Mouse (Mus musculus) urinary bladder, postnatal 10 days (tissue): ENCODE results near the gene Stat2.
"Not testable (repeated sequence)": the region's sequence is repeated elsewhere in the genome, so short reads cannot be mapped to it uniquely, and the experiment has no call there.

Experiments
- DNase-seq: peaks from one replicate; pipeline ENCODE4 v3.0.0; 2022; ENCODE audit warnings: low spot score

Stat2 gene

GRCm38 (mm10) chr10:128258953-128259352, 11.4 kb upstream of the Stat2 start:
- DNase-seq: no peak

DNA sequence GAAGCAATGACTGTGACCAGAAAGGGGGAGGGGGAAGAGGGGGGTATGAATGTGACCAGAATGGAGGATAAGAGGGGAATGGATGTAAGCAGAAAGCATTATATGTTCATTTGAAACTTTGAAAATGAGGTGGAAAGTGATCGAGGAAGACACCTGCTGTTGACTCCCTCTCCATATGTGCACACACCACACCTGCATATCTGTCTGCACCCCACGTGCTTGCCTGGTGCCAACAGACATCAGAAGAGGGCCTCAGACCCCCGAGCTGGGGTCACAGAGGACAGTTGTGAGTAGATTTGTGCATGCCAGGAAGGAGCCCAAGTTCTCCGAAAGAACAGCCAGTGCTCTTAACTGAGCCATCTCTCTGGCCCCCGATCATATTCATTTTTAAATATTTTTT, 10.4 kb upstream of the Stat2 start:
- no peak for DNase-seq

DNA sequence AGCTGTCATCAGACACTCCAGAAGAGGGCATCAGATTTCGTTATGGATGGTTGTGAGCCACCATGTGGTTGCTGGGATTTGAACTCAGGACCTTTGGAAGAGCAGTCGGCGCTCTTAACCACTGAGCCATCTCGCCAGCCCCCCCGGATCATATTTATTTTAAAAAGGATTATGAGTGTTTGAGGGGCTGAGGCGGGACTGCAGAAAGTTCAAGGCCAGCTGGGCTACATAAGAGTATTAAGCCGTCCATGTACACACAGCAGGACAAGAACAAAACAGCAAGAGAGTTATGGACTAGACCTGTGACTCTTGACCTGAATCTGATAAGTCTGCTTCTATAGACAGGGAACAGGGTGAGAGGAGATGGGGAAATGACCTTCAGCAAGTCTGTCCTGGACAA, 10.0 kb upstream of the Stat2 start:
- DNase-seq: not testable (repeated sequence)

GRCm38 (mm10) chr10:128262300-128262699, 8.1 kb upstream of the Stat2 start:
- no peak for DNase-seq

- DNase-seq: no peak
Measured at GRCm38 (mm10) chr10:128263393-128264310, 6.7 kb upstream of the Stat2 start.

DNA sequence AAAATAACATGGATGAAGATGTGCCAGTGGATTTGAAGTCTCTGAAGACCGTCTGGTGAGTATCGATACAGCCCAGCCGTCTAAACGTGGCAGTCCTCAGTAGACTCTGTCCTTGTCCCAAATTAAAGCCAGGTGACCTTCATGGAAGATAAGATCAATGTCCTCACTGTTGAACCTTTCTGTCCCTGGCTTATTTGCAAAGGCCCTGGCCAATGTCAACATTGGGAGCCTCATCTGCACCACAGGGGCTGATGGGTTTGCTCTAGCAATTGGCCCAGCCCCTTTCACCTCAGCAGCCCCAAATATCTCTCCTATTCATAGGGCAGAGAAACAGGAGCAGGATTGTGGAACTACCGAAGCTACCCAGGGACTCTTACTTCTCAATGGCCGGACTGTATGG, 2.0 kb upstream of the Stat2 start, which contains the start of gene Apof:
Apof (plus strand) TSS at position 301 of the 400 bp plus-strand sequence.
- no peak for DNase-seq

GRCm38 (mm10) chr10:128269206-128269910, 1.0 kb upstream of the Stat2 start:
- DNase-seq: no peak

- no peak for DNase-seq
Measured at GRCm38 (mm10) chr10:128270866-128271265, 507 bp downstream of the Stat2 start.

DNA sequence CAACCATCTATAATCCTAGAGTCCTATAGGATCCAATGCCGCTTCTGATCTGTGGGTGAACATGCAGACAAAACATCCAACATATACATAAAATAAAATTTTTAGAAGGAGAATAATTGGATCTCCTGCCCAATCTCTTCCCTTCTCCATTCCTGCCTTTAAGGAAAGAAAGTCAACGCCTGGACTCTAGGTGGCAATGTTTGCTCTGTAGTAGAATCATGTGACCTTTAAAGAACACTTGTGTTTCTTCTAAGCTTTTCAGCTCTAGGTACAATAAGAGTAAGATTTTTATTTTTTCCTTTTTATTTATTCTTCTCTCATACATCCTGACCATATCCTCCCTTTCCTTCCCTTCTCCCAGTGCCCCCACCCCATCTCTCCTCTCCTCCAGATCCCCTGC, 1.5 kb downstream of the Stat2 start:
- DNase-seq: no peak

DNA sequence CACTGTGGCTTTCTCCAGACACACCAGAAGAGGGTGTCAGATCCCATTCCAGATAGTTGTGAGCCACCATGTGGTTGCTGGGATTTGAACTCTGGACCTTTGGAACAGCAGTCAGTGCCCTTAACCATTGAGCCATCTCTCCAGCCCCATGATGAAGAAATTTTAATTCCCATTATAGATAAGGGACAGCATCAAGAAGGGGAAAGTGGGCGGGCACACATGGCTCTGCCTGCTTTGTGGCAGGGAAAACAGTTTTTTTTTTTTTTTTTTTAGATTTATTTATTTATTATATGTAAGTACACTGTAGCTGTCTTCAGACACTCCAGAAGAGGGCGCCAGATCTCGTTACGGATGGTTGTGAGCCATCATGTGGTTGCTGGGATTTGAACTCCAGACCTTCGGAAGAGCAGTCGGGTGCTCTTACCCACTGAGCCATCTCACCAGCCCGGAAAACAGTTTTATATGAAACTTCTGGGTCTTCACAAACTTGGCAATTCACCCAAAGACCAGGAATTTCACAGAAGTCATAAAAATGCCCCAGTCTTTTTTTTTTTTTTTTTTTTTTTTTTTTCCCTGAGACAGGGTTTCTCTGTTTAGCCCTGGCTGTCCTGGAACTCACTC, 2.6 kb downstream of the Stat2 start:
- not testable (repeated sequence) for DNase-seq

DNA sequence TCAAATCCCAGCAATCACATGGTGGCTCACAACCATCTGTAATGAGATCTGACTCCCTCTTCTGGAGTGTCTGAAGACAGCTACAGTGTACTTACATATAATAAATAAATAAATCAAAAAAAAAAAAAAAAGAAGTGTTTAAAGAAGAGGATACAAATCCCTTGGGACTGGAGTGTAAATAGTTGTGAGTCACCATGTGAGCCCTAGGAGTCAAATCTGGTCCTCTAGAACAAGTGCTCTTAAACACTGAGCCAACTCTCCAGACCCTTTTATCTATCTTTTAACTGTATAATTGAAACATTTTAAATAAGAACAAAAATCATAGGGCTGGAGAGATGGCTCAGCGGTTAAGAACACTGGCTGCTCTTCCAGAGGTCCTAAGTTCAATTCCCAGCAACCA, 5.0 kb downstream of the Stat2 start:
- not testable (repeated sequence) for DNase-seq

GRCm38 (mm10) chr10:128278158-128278557, 7.8 kb downstream of the Stat2 start:
- DNase-seq: no peak

- DNase-seq: no peak
Measured at GRCm38 (mm10) chr10:128280943-128281342, 10.6 kb downstream of the Stat2 start.

- no peak for DNase-seq
Measured at GRCm38 (mm10) chr10:128281682-128282081, 11.3 kb downstream of the Stat2 start.

DNA sequence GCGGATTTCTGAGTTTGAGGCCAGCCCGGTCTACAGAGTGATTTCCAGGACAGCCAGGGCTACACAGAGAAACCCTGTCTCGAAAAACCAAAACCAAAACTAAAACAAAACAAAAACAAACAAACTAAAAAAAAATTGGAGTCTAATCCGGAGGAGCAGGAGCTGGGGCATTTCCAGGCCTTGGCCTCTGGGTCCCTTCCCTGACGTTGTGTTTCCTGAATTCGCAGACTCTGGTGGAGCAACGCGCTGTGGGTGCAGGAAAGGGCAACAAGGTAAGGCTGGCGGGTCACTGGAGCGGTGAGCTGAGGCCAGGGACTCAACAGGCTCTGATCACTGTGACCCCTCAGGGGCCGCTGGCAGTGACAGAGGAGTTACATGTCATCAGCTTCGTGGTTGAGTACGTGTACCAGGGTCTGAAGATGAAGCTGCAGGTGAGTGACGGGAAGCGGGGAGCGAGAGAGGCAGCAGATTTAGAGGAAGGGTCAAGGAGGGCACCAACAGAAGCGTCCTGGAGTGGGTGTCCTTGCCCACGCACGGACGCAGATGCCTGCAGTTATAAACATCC, 12.6 kb downstream of the Stat2 start:
- DNase-seq: no peak

DNA sequence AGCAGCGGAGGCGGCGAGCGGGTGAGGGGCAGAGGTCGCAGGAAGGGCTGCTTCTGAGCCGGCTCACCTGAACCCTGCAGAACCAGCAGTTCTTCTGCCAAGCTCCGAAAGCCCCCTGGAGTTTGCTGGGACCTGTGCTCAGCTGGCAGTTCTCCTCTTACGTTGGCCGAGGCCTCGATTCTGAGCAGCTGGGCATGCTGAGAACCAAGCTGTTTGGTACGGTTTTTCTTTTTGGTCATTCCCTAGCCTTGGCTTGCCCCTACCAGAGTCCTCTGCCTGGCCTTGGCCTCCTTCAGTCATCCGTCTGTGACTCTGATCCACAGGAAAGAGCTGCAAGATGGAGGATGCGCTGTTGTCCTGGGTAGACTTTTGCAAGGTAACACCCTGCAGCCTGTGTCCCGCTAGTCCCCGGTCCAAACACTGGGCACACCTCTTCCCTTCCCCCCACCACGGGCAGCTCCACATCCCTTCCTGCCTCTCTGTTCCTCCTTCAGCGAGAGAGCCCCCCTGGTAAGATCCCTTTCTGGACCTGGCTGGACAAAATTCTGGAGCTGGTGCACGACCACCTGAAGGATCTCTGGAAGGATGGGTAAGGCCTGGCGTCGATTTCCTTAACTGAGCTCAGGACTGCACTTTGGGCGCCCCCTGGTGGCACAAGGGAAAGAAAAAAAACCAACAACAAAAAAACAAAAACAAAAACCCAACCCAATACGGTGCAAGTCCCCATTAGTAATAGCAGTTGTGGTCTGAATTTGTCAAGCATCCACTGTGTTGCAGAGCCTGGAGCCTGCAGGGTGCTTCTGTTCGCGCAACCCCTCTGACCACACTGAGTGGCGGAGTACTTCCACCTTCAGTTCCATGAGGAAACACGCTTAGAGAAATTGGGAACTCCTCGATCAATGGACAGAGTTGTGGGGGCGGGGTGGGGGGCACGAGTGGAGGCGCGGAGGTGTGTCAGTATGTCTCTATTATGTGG, 13.5 kb downstream of the Stat2 start:
- DNase-seq: no peak

GRCm38 (mm10) chr10:128290594-128290993, 20.2 kb downstream of the Stat2 start:
- not testable (repeated sequence) for DNase-seq

DNA sequence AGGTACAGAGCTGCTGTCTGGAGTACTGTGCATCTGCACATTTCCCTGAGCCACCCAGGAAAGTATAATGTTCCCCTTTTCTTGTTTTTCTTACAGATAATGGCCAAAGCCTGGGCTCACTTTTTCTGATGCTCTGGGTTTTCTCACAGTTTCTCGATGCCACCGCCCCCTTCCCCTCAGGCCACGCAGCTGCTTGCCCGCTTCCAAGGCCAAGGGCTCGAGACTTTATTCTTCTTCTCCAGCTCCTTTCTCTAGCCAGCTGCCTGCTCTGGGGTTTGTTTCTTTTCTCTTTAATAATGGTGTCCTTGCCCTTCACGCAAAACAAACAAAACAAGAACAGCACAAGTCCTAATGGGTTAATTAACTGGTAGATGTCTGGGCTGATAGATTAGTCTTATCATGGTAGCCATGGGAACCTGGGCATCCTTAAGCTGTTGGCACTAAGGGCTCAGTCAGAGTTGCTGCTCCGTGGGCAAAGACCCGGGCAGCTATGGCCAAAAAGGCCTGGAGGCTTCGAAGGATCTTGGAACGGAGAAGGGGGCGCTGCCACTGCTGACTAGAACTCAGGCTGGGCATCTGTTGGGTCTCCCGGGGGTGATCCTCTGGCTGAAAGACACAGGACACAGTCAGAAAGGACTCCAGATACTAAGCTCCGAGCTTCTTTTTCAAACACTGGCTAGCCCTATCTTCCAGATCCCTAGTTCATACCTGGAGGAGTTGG, 26.2 kb downstream of the Stat2 start:
- DNase-seq: no peak

- no peak for DNase-seq
Measured at GRCm38 (mm10) chr10:128297221-128297620, 26.9 kb downstream of the Stat2 start.

DNA sequence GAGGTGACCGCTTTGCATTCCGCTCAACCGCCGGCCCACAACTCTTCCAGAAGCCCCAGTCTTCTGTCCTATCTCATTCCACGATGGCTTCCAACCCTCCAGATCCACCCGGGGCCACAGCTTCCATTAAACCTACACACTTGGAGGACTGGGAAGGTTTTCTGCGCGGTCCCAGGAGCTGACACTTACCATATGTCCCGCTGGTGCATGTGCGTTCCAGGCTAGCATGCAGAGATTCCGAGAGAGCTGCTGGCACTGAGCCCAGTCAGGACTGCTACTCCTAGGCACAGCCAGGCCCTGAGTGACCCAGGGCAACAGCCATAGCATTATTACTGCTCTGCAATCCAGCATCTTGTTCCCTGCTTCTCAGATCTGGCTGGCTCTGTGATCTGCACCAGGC, 27.3 kb downstream of the Stat2 start:
- DNase-seq: no peak
